Mouse (Mus musculus) limb, embryonic 14.5 days (tissue): Measurements from ENCODE around the gene Clpsl2. TPM values are rescaled to one million over a fixed set of nuclear protein-coding genes. Genes with fewer than 3 reads are reported as not detected.
"Not testable (repeated sequence)": the region's sequence is repeated elsewhere in the genome, so short reads cannot be mapped to it uniquely, and the experiment has no call there.

Experiments
- ATAC-seq: fragments of 200-750 bp; cut with Nextera tagmentation; 2 replicates; pipeline ENCODE4 v1.8.0; 2017; ENCODE audit warnings: low read depth, moderate number of reproducible peaks, moderate TSS enrichment; ENCODE audit not compliant: low FRiP score
- DNase-seq: peaks from one replicate; pipeline ENCODE4 v3.0.0-alpha.2; 2015; ENCODE audit warnings: low spot score
- H3K27ac ChIP-seq: fragments of 300-500 bp; sonication (generic); replicated peaks from 2 replicates; pipeline ENCODE4 v1.5.1; 2014; ENCODE audit warnings: low read depth, mild to moderate bottlenecking, low read length, moderate library complexity, mixed read lengths
- H3K27me3 ChIP-seq: fragments of 300-500 bp; sonication (generic); 2 replicates; pipeline ENCODE4 v1.6.1; 2014; ENCODE audit warnings: low read length, mixed read lengths; ENCODE audit not compliant: control insufficient read depth, insufficient read depth
- H3K36me3 ChIP-seq: fragments of 300-500 bp; sonication (generic); 2 replicates; pipeline ENCODE4 v1.6.1; 2014; ENCODE audit warnings: mild to moderate bottlenecking, low read length, moderate library complexity, mixed read lengths; ENCODE audit not compliant: control insufficient read depth, insufficient read depth
- H3K4me1 ChIP-seq: fragments of 300-500 bp; sonication (generic); 2 replicates; pipeline ENCODE4 v1.6.1; 2014; ENCODE audit warnings: antibody characterized with exemption, low read length, mixed read lengths; ENCODE audit not compliant: control insufficient read depth, insufficient read depth
- H3K4me2 ChIP-seq: fragments of 300-500 bp; sonication (generic); replicated peaks from 2 replicates; pipeline ENCODE4 v1.6.1; 2014; ENCODE audit warnings: low read depth, mild to moderate bottlenecking, low read length, moderate library complexity; ENCODE audit not compliant: severe bottlenecking
- H3K4me3 ChIP-seq: fragments of 300-500 bp; sonication (generic); replicated peaks from 2 replicates; pipeline ENCODE4 v1.5.1; 2014; ENCODE audit warnings: low read length
- H3K9ac ChIP-seq: fragments of 300-500 bp; sonication (generic); 2 replicates; pipeline ENCODE4 v1.6.1; 2014; ENCODE audit warnings: mild to moderate bottlenecking, low read depth, low read length, moderate library complexity; ENCODE audit not compliant: severe bottlenecking
- H3K9me3 ChIP-seq: fragments of 300-500 bp; sonication (generic); 2 replicates; pipeline ENCODE4 v1.6.1; 2016; ENCODE audit warnings: low read length; ENCODE audit not compliant: control insufficient read depth
- POLR2A ChIP-seq: fragments of 200-500 bp; IDR thresholded peaks from 2 replicates; pipeline ENCODE4 v1.8.0; 2012; ENCODE audit warnings: inconsistent platforms, mild to moderate bottlenecking, moderate library complexity, borderline replicate concordance; ENCODE audit not compliant: insufficient read depth, insufficient read length; ENCODE audit errors: extremely low read depth
- WGBS: fragments of 180-500 bp; shearing (Covaris S2); extraction: QIAGEN DNeasy Blood & Tissue Kit; methylation state at CpG from one replicate; pipeline ENCODE4 v1.1.7; 2014; 5-methylcytosine and 5-hydroxymethylcytosine counted together
- polyA plus RNA-seq, 2 experiments: library from polyadenylated mRNA; depleted of rRNA in 1 of 2; stranded (reverse) in 1 of 2; unstranded in 1 of 2; fragments of >200 nt; fragmentation: Nextera tagmentation in 1 of 2; extraction: Ambion mirVana in 1 of 2; gene quantifications; 2 replicates each; pipeline versions ENCODE4 v1.2.1 to v1.2.3; 2012 to 2014

Gene Clpsl2
- polyA plus RNA-seq, 2 experiments: not detected

- Histone ChIP-seq H3K9me3 (no peaks in the 10 kb centered on the region), H3K27me3 (no peaks in the 10 kb centered on the region), H3K27ac (no peak overlapping the region), H3K4me3 (no peak overlapping the region), H3K4me2 (no peak overlapping the region), H3K9ac (no peak overlapping the region), H3K36me3 (no peaks in the 10 kb centered on the region), H3K4me1 (peaks cover 3% of the 10 kb centered on the region)
- WGBS: 86% methylated on average over 7 of the region's 7 CpGs
- TF ChIP-seq POLR2A: no peak
- ATAC-seq (no peak), DNase-seq (no peak)
Measured at GRCm38 (mm10) chr17:28532557-28532956, 16.7 kb upstream of the Clpsl2 start.

GRCm38 (mm10) chr17:28533327-28533726 is 15.9 kb upstream of the Clpsl2 start:
- H3K9me3 ChIP-seq: no peaks in the 10 kb centered on the region
- no peaks in the 10 kb centered on the region for H3K27me3 ChIP-seq
- no peak overlapping the region for H3K9ac ChIP-seq
- H3K36me3 ChIP-seq: no peaks in the 10 kb centered on the region
- ATAC-seq (no peak), DNase-seq (no peak)
- no peak overlapping the region for H3K4me3 ChIP-seq
- no peak overlapping the region for H3K4me2 ChIP-seq
- no peak overlapping the region for H3K27ac ChIP-seq
- 92% methylated on average over 13 of the region's 13 CpGs for WGBS
- no peak for TF ChIP-seq POLR2A
- no peaks in the 10 kb centered on the region for H3K4me1 ChIP-seq

- H3K9me3 ChIP-seq: no peaks in the 10 kb centered on the region
- no peaks in the 10 kb centered on the region for H3K27me3 ChIP-seq
- H3K4me2 ChIP-seq: no peak overlapping the region
- H3K27ac ChIP-seq: no peak overlapping the region
- DNase-seq: no peak
- no peak for TF ChIP-seq POLR2A
- H3K4me1 ChIP-seq: no peaks in the 10 kb centered on the region
- H3K9ac ChIP-seq: no peak overlapping the region
- no peak for ATAC-seq
- H3K36me3 ChIP-seq: no peaks in the 10 kb centered on the region
- H3K4me3 ChIP-seq: no peak overlapping the region
- 38% methylated on average over 12 of the region's 12 CpGs for WGBS
Measured at GRCm38 (mm10) chr17:28537881-28538280, 11.3 kb upstream of the Clpsl2 start.

DNA sequence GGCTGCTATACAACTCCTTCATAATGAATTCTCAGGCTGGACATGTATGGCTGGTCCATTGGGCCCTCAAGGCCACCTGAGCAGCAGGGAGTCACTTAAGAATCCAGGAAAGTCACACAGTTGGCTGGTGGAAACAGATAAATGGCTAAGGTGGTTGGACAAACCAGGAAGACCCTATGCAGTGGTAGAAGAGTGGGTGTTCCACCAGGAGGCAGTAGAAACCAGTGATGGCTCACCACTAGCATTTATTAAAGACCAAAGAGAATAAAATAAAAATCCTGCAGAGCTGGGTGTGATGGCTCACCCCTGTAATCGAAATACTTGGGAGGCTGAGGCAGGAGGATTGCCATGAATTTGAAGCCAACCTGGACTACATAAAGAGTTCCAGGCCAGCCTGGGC is 2.3 kb upstream of the Clpsl2 start:
- Histone ChIP-seq H3K9me3 (no peaks in the 10 kb centered on the region), H3K4me2 (no peak overlapping the region), H3K27me3 (no peaks in the 10 kb centered on the region), H3K9ac (no peak overlapping the region), H3K27ac (no peak overlapping the region), H3K4me3 (no peak overlapping the region), H3K4me1 (no peaks in the 10 kb centered on the region), H3K36me3 (no peaks in the 10 kb centered on the region)
- 76% methylated on average over 1 of the region's 1 CpGs for WGBS
- ATAC-seq: no peak
- no peak for DNase-seq
- TF ChIP-seq POLR2A: no peak

GRCm38 (mm10) chr17:28548550-28548949 is 661 bp upstream of the Clpsl2 start:
- H3K4me1 ChIP-seq: peaks cover 8% of the 10 kb centered on the region; the same call in 1 of the 2 replicates
- H3K9ac ChIP-seq: no peak overlapping the region
- H3K9me3 ChIP-seq: no peaks in the 10 kb centered on the region
- no peaks in the 10 kb centered on the region for H3K27me3 ChIP-seq
- no peaks in the 10 kb centered on the region for H3K36me3 ChIP-seq
- 62% methylated on average over 11 of the region's 11 CpGs for WGBS
- ATAC-seq (no peak), DNase-seq (no peak)
- no peak overlapping the region for H3K27ac ChIP-seq
- TF ChIP-seq POLR2A: no peak
- no peak overlapping the region for H3K4me3 ChIP-seq
- no peak overlapping the region for H3K4me2 ChIP-seq

DNA sequence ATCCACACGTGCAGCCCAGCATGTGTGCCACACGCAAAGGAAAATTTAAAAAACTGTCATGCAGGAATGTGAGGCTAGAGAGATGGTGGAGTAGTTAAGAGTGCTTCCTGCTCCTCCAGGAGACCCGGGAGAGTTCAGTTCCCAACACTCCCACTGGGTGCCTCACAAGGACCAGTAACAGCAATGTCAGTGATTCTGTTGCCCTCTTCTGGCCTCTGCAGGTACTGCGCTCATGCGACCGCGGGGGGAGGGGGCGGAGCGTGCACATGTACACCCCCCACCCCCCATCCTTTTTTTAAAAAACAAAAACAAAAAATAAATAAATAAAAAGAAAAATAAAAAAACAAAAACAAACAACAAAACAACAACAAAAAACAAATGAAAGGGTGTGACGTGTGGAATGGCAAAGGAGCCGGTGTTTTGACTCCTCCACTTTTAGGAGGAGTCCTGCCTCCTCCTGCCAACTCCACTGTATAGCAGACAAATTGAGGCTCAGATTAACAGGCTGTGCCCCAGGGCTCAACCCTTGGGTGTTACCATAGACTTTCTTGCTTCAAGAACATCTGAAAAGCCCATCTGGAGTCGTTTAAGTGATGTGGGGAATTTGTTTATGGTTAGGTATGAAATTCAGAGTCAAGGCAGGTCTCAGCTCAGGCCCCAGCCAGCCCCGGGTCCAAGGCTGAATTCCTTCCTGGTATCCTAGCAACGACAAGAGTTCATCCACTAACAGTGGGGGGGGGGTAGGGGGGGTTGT is 4.0 kb downstream of the Clpsl2 start:
- DNase-seq: peak; percentile 79
- 3% methylated on average over 14 of the region's 14 CpGs for WGBS

DNA sequence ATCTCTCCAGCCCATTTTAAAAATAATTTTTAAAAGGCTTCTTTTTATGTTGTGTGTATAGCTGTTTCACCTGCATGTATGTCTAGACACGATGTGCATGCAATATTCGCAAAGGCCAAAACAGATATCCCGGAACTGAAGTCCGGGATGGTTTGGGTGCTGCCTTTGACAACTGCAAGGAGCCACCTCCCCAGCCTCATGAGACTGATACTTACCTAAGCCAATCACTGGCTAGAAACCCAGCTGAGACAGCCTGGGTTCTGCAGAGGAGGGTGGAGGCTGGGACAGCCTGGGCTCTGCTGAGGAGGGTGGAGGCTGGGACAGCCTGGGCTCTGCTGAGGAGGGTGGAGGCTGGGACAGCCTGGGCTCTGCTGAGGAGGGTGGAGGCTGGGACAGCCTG is 4.8 kb downstream of the Clpsl2 start:
- H3K9me3 ChIP-seq, H3K27ac ChIP-seq, H3K36me3 ChIP-seq, ATAC-seq, H3K4me3 ChIP-seq, H3K27me3 ChIP-seq, H3K4me2 ChIP-seq, DNase-seq, H3K9ac ChIP-seq: not testable (repeated sequence)
- 83% methylated on average over 4 of the region's 4 CpGs for WGBS
- peaks cover 17% of the 10 kb centered on the region for H3K4me1 ChIP-seq

More for the DNA sequence above, 4.0 kb downstream of the Clpsl2 start:
- Histone ChIP-seq H3K27ac (no peak overlapping the region), H3K4me3 (no peak overlapping the region), H3K4me2 (no peak overlapping the region; the same call in 1 of the 2 replicates), H3K4me1 (peaks cover 14% of the 10 kb centered on the region), H3K9me3 (no peaks in the 10 kb centered on the region), H3K36me3 (no peaks in the 10 kb centered on the region), H3K9ac (no peak overlapping the region), H3K27me3 (no peaks in the 10 kb centered on the region)
- peak; percentile 57; the same call in 1 of the 2 replicates for ATAC-seq
- no peak for TF ChIP-seq POLR2A
